Mouse (Mus musculus) telencephalon, adult 2 months (tissue): Measurements from ENCODE around the gene Arhgef28.
"Not testable (repeated sequence)": the region's sequence is repeated elsewhere in the genome, so short reads cannot be mapped to it uniquely, and the experiment has no call there.

Source experiments
- DNase-seq: peaks from one replicate; pipeline ENCODE4 v3.0.0-alpha.2; 2011; ENCODE audit warnings: low read depth, low spot score

The Arhgef28 gene

GRCm38 (mm10) chr13:98073190-98073589 is 133.0 kb downstream of the Arhgef28 start:
- no peak for DNase-seq

GRCm38 (mm10) chr13:98070458-98070857 is 135.8 kb downstream of the Arhgef28 start:
- no peak for DNase-seq

- DNase-seq, result no peak
Observed at GRCm38 (mm10) chr13:98069646-98070045, 136.6 kb downstream of the Arhgef28 start.

- no peak for DNase-seq
Observed at GRCm38 (mm10) chr13:98062843-98063242, 143.4 kb downstream of the Arhgef28 start.

GRCm38 (mm10) chr13:98060121-98060520 is 146.1 kb downstream of the Arhgef28 start:
- DNase-seq, result not testable (repeated sequence)

- peak; percentile 46 for DNase-seq
Observed at GRCm38 (mm10) chr13:98055194-98055593, 151.0 kb downstream of the Arhgef28 start.

GRCm38 (mm10) chr13:98040628-98041150 is 165.6 kb downstream of the Arhgef28 start:
- DNase-seq, result no peak

GRCm38 (mm10) chr13:98038731-98039130 is 167.5 kb downstream of the Arhgef28 start:
- no peak for DNase-seq

GRCm38 (mm10) chr13:98037693-98038092 is 168.5 kb downstream of the Arhgef28 start:
- DNase-seq, result peak; percentile 31

- DNase-seq, result no peak
Observed at GRCm38 (mm10) chr13:98031642-98031960, 174.6 kb downstream of the Arhgef28 start.

GRCm38 (mm10) chr13:98030959-98031641 is 175.1 kb downstream of the Arhgef28 start:
- DNase-seq, result peak; percentile 69

- no peak for DNase-seq
Observed at GRCm38 (mm10) chr13:98030041-98030440, 176.2 kb downstream of the Arhgef28 start.

- no peak for DNase-seq
Observed at GRCm38 (mm10) chr13:98028711-98029250, 177.5 kb downstream of the Arhgef28 start.

- no peak for DNase-seq
Observed at GRCm38 (mm10) chr13:98027641-98028204, 178.5 kb downstream of the Arhgef28 start.

GRCm38 (mm10) chr13:98027122-98027521 is 179.1 kb downstream of the Arhgef28 start:
- no peak for DNase-seq

- no peak for DNase-seq
Observed at GRCm38 (mm10) chr13:98025706-98026504, 180.3 kb downstream of the Arhgef28 start.

GRCm38 (mm10) chr13:98025162-98025561 is 181.1 kb downstream of the Arhgef28 start:
- no peak for DNase-seq

- no peak for DNase-seq
Observed at GRCm38 (mm10) chr13:98024680-98025079, 181.6 kb downstream of the Arhgef28 start.

- no peak for DNase-seq
Observed at GRCm38 (mm10) chr13:98021906-98022305, 184.3 kb downstream of the Arhgef28 start.

GRCm38 (mm10) chr13:98018837-98019236 is 187.4 kb downstream of the Arhgef28 start:
- DNase-seq, result not testable (repeated sequence)

GRCm38 (mm10) chr13:98016923-98017588 is 189.2 kb downstream of the Arhgef28 start:
- DNase-seq, result peak; percentile 46
